Mouse (Mus musculus) CD8-positive naive resting alpha-beta T cell, adult 57 days (primary cell): ENCODE data around the gene Lrriq4. TPM values are rescaled to one million over a fixed set of nuclear protein-coding genes. Genes with fewer than 3 reads are reported as not detected.

ENCODE experiments used
- total RNA-seq: library from RNA; stranded (reverse); gene quantifications from one replicate; pipeline ENCODE4 v1.2.4, GENCODE M21; 2023

The Lrriq4 gene
- not detected for total RNA-seq

GRCm38 (mm10) chr3:30644207-30644606 is at the start of gene Lrriq4:
Gene Lrriq4 (plus strand): TSS chr3:30644507.

GRCm38 (mm10) chr3:30599711-30600545 is 44.4 kb upstream of the Lrriq4 start, which contains the start of gene Actrt3:
Gene Actrt3 (minus strand): TSS chr3:30599939.

GRCm38 (mm10) chr3:30602065-30602739 is 42.1 kb upstream of the Lrriq4 start, which contains the start of gene Mynn:
Gene Mynn (plus strand): TSS chr3:30602065.

GRCm38 (mm10) chr3:30647440-30648090 is 3.3 kb downstream of the Lrriq4 start, which contains the start of gene Lrrc34:
Gene Lrrc34 (minus strand): TSS chr3:30647869.

GRCm38 (mm10) chr3:30699711-30700505 is 55.6 kb downstream of the Lrriq4 start, which contains the start of gene Lrrc31:
Gene Lrrc31 (minus strand): TSS chr3:30699843.

Other genes with a start within 250 kb of the Lrriq4 start
- gene Mecom, start 96.5 kb upstream of the Lrriq4 start, total RNA-seq = not detected
- 0.52 TPM for gene Actrt3, start 44.6 kb upstream of the Lrriq4 start, total RNA-seq
- 55.6 TPM for gene Mynn, start 42.4 kb upstream of the Lrriq4 start, total RNA-seq
- not detected for gene Lrrc34, start 3.4 kb downstream of the Lrriq4 start, total RNA-seq
- not detected for gene Lrrc31, start 55.3 kb downstream of the Lrriq4 start, total RNA-seq
- gene Samd7, start 101.8 kb downstream of the Lrriq4 start, total RNA-seq = not detected
- 78.5 TPM for gene Sec62, start 148.4 kb downstream of the Lrriq4 start, total RNA-seq
- gene Gpr160, start 211.4 kb downstream of the Lrriq4 start, total RNA-seq = 1.2 TPM